Mouse (Mus musculus) leukemia stem cell, adult 10-12 weeks (primary cell): ENCODE results near the gene Olfr193. TPM values are rescaled to one million over a fixed set of nuclear protein-coding genes. Genes with fewer than 3 reads are reported as not detected.

Experiments
- polyA plus RNA-seq: library from polyadenylated mRNA; stranded (reverse); fragments of >175 nt; gene quantifications from 2 replicates; pipeline ENCODE4 v1.2.3, GENCODE M21; 2012; ENCODE audit warnings: low replicate concordance

Olfr193 gene
- polyA plus RNA-seq: not detected in 2 replicates

GRCm38 (mm10) chr16:59111781-59112180 is at the start of gene Olfr193:
Olfr193 (minus strand) TSS chr16:59111881.

GRCm38 (mm10) chr16:59146746-59147145 is 35.1 kb upstream of the Olfr193 start, which contains the start of gene Olfr195:
Olfr195 (plus strand) TSS chr16:59147046.

GRCm38 (mm10) chr16:59120969-59121368 is 9.3 kb upstream of the Olfr193 start, which contains the start of gene Olfr194:
Olfr194 (minus strand) TSS chr16:59121069.

GRCm38 (mm10) chr16:59089722-59090121 is 22.0 kb downstream of the Olfr193 start, which contains the start of gene Olfr191:
Olfr191 (minus strand) TSS chr16:59089822.

GRCm38 (mm10) chr16:59077905-59078304 is 33.8 kb downstream of the Olfr193 start, which contains the start of gene Olfr190:
Olfr190 (minus strand) TSS chr16:59078005.

Other genes starting within 250 kb of the Olfr193 start
- gene Olfr177, start 237.1 kb downstream of the Olfr193 start, polyA plus RNA-seq: not detected in 2 replicates
- gene Olfr178, start 219.8 kb downstream of the Olfr193 start, polyA plus RNA-seq: not detected in 2 replicates
- gene Olfr181, start 183.1 kb downstream of the Olfr193 start, polyA plus RNA-seq: not detected in 2 replicates
- gene Olfr180, start 182.5 kb downstream of the Olfr193 start, polyA plus RNA-seq: not detected in 2 replicates
- gene Olfr183, start 116.5 kb downstream of the Olfr193 start, polyA plus RNA-seq: not detected in 2 replicates
- not detected in 2 replicates for gene Olfr186, start 81.6 kb downstream of the Olfr193 start, polyA plus RNA-seq
- not detected in 2 replicates for gene Olfr187, start 72.1 kb downstream of the Olfr193 start, polyA plus RNA-seq
- gene Olfr190, start 33.9 kb downstream of the Olfr193 start, polyA plus RNA-seq: not detected in 2 replicates
- gene Olfr191, start 22.1 kb downstream of the Olfr193 start, polyA plus RNA-seq: not detected in 2 replicates
- not detected in 2 replicates for gene Olfr194, start 9.2 kb upstream of the Olfr193 start, polyA plus RNA-seq
- gene Olfr195, start 35.2 kb upstream of the Olfr193 start, polyA plus RNA-seq: not detected in 2 replicates
- gene Olfr196, start 58.6 kb upstream of the Olfr193 start, polyA plus RNA-seq: 0.14 TPM in 1 of 2 replicates, not detected in the other
- not detected in 2 replicates for gene Olfr198, start 91.7 kb upstream of the Olfr193 start, polyA plus RNA-seq
- gene Olfr199, start 107.9 kb upstream of the Olfr193 start, polyA plus RNA-seq: not detected in 2 replicates
- gene Olfr201, start 160.8 kb upstream of the Olfr193 start, polyA plus RNA-seq: not detected in 2 replicates
- not detected in 2 replicates for gene Olfr202, start 174.9 kb upstream of the Olfr193 start, polyA plus RNA-seq
- not detected in 2 replicates for gene Olfr203, start 187.0 kb upstream of the Olfr193 start, polyA plus RNA-seq
- gene Olfr204, start 206.4 kb upstream of the Olfr193 start, polyA plus RNA-seq: not detected in 2 replicates
- gene Olfr205, start 219.3 kb upstream of the Olfr193 start, polyA plus RNA-seq: not detected in 2 replicates
- gene Olfr206, start 237.4 kb upstream of the Olfr193 start, polyA plus RNA-seq: not detected in 2 replicates